Mouse (Mus musculus) liver, embryonic 14.5 days (tissue): Measurements from ENCODE around the gene Fbf1.

Experiments used
- CTCF ChIP-seq: IDR thresholded peaks from 2 replicates; pipeline ENCODE4 v1.5.1; 2016; ENCODE audit warnings: antibody characterized with exemption, low read depth, control low read depth
- EP300 ChIP-seq: IDR thresholded peaks from 2 replicates; pipeline ENCODE4 v1.6.1; 2016; ENCODE audit warnings: antibody characterized with exemption, low read depth

DNA sequence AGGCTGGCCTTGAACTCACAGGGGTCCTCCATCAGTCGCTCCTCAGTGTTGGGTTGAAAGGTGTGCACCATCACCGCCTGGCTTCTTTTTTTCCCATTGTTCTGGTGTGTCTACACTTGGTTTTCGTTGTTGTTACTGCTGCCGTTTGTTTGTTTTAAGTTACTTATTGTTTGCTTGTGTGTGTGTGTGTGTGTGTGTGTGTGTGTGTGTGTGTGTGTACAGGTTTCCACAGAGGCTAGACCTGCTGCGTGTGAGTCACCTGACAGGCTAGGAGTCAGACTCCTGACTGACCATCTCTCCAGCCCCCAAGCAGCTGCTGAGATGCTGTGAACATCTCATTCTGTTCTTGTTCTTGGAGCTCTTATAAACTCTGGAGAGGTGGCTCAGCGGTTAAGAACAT is 44.9 kb upstream of the Fbf1 start:
- TF ChIP-seq EP300, result no peak
- no peak for TF ChIP-seq CTCF
